Mouse (Mus musculus) lung, adult 2 months (tissue): ENCODE measurements around the gene Zcchc3.

Experiments
- CTCF ChIP-seq: fragments of 200-500 bp; IDR thresholded peaks from 2 replicates; pipeline ENCODE4 v1.5.1; 2011; ENCODE audit warnings: mild to moderate bottlenecking, low read length, control low read depth; ENCODE audit not compliant: insufficient read depth
- POLR2A ChIP-seq: fragments of 200-500 bp; IDR thresholded peaks from 2 replicates; pipeline ENCODE4 v1.6.1; 2011; ENCODE audit warnings: low read depth, mild to moderate bottlenecking, control low read depth, low read length, borderline replicate concordance; ENCODE audit errors: extremely low read depth

DNA sequence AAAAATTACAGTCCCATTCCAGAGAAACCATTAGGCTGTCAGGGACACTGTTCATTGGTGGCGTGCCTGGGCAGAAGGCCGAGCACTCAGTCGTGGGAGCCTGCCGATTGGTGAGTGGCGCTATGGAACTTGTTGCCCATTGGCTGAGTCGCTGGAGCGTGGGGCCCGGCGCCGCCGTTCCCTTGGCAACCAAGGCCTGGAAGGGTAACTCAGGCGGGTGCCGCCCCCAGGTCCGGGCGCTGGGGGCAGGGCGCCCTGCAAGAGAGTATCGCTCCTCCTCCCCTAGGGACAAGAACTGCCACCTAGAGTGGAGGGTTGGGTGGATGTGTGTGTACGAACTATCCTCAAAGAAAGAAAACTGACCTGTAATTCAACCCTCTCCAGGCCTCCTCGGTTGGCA lies 8.7 kb downstream of the Zcchc3 start:
- TF ChIP-seq POLR2A: no peak
- no peak for TF ChIP-seq CTCF
